Mouse (Mus musculus): ENCODE measurements around the gene Pfkm.

DNA sequence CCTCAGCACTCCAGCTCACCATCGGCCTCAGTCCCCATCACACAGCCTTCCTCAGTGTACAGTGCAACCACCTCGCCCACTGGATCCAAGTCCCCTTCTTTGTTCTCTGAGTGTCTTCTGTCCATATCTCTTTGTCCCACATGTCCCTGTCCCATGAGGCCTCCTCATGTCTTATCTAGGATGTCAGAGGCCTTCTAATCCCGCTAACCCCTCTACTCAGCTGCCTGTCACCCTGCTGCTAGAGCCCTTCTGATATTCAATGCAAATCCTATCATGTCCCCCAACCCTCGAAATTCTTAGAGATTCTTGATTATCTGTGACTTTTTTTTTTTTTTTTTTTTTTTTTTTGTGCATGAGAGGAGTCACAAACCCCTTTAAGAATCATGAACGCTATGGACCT is 23.9 kb downstream of the Pfkm start:
- TF ChIP-seq USF1 (IDR thresholded peaks at IDR 0.05; ENCODE audit: low read depth) (no peak), CTCF (IDR thresholded peaks at IDR 0.05; ENCODE audit: control insufficient read depth, insufficient read depth, insufficient read length) (no peak), MAX (IDR thresholded peaks at IDR 0.05) (no peak), MYOG (IDR thresholded peaks at IDR 0.05; ENCODE audit: control insufficient read depth, extremely low read depth, insufficient read length) (no peak), MYOD1 (IDR thresholded peaks at IDR 0.05; ENCODE audit: control insufficient read depth, insufficient read length, low read depth) (no peak)
